8 mouse cellular contexts compared by ENCODE assay signal in genomic region chr10:69535123-69535930, GRCm38 (mm10).
DNase-seq lines count a peak whose midpoint lies in the region; ATAC-seq and TF ChIP-seq lines count a peak whose summit lies in the region.

No protein-coding gene starts in this region.

- no peak for DNase-seq in lung, postnatal 0 days (ENCODE audit: low spot score)
- peak; percentile 57 for DNase-seq in forebrain, embryonic 11.5 days (ENCODE audit: low spot score)
- DNase-seq in heart, postnatal 10 days: peak; percentile 75 to 81
- peak; percentile 45 to 58 for DNase-seq in kidney, postnatal 4 days
- peak; percentile 34 for DNase-seq in telencephalon, adult 2 months (ENCODE audit: low read depth, low spot score)
- DNase-seq in T-cell, adult 2 months (ENCODE audit: low spot score): no peak

- no peak overlapping the region for H3K27ac ChIP-seq in lung, embryonic 15.5 days
- no peak overlapping the region for H3K27ac ChIP-seq in lung, postnatal 0 days (ENCODE audit: low read length)
- H3K27ac ChIP-seq in forebrain, embryonic 11.5 days (ENCODE audit: low read depth, low read length): peak overlapping the region; percentile 41; the same call in 1 of the 2 replicates
- H3K27ac ChIP-seq in midbrain, embryonic 12.5 days (replicated peaks): peak overlapping the region; percentile 90

- H3K4me2 ChIP-seq in lung, embryonic 15.5 days: peak overlapping the region; percentile 56; the same call in 1 of the 2 replicates
- no peak overlapping the region for H3K4me2 ChIP-seq in lung, postnatal 0 days (replicated peaks; ENCODE audit: low read depth, low read length)
- peak overlapping the region; percentile 26; the same call in 1 of the 2 replicates for H3K4me2 ChIP-seq in forebrain, embryonic 11.5 days (ENCODE audit: low read depth, low read length, severe bottlenecking)
- peak overlapping the region; percentile 50 for H3K4me2 ChIP-seq in midbrain, embryonic 12.5 days (replicated peaks)

- H3K27me3 ChIP-seq in lung, embryonic 15.5 days: no peaks in the 10 kb centered on the region
- H3K27me3 ChIP-seq in lung, postnatal 0 days (replicated peaks; ENCODE audit: insufficient read depth, low read length): no peaks in the 10 kb centered on the region
- H3K27me3 ChIP-seq in forebrain, embryonic 11.5 days (ENCODE audit: control insufficient read depth, insufficient read depth, low read length): no peaks in the 10 kb centered on the region
- no peaks in the 10 kb centered on the region for H3K27me3 ChIP-seq in midbrain, embryonic 12.5 days

- no peak for TF ChIP-seq CTCF in lung, postnatal 0 days (IDR thresholded peaks at IDR 0.05)

- H3K9ac ChIP-seq in lung, embryonic 15.5 days: no peak overlapping the region
- no peak overlapping the region for H3K9ac ChIP-seq in lung, postnatal 0 days (replicated peaks; ENCODE audit: low read depth)
- H3K9ac ChIP-seq in forebrain, embryonic 11.5 days (ENCODE audit: low read length): no peak overlapping the region
- peak overlapping the region; percentile 75 for H3K9ac ChIP-seq in midbrain, embryonic 12.5 days (replicated peaks)

- TF ChIP-seq EP300 in lung, postnatal 0 days (IDR thresholded peaks at IDR 0.05): no peak

- H3K9me3 ChIP-seq in lung, embryonic 15.5 days: no peaks in the 10 kb centered on the region
- no peaks in the 10 kb centered on the region for H3K9me3 ChIP-seq in lung, postnatal 0 days (ENCODE audit: low read length)
- H3K9me3 ChIP-seq in forebrain, embryonic 11.5 days (ENCODE audit: control insufficient read depth, low read length): no peaks in the 10 kb centered on the region
- H3K9me3 ChIP-seq in midbrain, embryonic 12.5 days: no peaks in the 10 kb centered on the region

- no peak overlapping the region for H3K4me3 ChIP-seq in lung, embryonic 15.5 days
- no peak overlapping the region for H3K4me3 ChIP-seq in lung, postnatal 0 days (ENCODE audit: low read depth, low read length)
- peak overlapping the region; percentile 37 for H3K4me3 ChIP-seq in forebrain, embryonic 11.5 days (ENCODE audit: low read depth, low read length)
- H3K4me3 ChIP-seq in midbrain, embryonic 12.5 days: peak overlapping the region; percentile 58

- WGBS in lung, embryonic 15.5 days: 36% methylated on average over 15 of the region's 15 CpGs
- WGBS in lung, postnatal 0 days: 48% methylated on average over 15 of the region's 15 CpGs
- 57% methylated on average over 15 of the region's 15 CpGs for WGBS in forebrain, embryonic 11.5 days
- WGBS in midbrain, embryonic 12.5 days: 33% methylated on average over 15 of the region's 15 CpGs

- no peak for ATAC-seq in lung, embryonic 15.5 days (ENCODE audit: borderline replicate concordance, extremely low read depth, low FRiP score, low TSS enrichment)
- ATAC-seq in lung, postnatal 0 days: no peak
- peak; percentile 31; the same call in 1 of the 2 replicates for ATAC-seq in forebrain, embryonic 11.5 days (replicated peaks; ENCODE audit: low FRiP score)
- peak; percentile 85 for ATAC-seq in midbrain, embryonic 12.5 days (ENCODE audit: low FRiP score, low read depth)

- intact Hi-C loops in heart, postnatal 10 days (cut with DNase I): loop anchor here (5.0 kb wide), 1 partner anchor 117 kb away; no protein-coding TSS in a partner anchor

- H3K36me3 ChIP-seq in lung, embryonic 15.5 days: no peaks in the 10 kb centered on the region
- no peaks in the 10 kb centered on the region for H3K36me3 ChIP-seq in lung, postnatal 0 days (ENCODE audit: insufficient read depth, low read length)
- H3K36me3 ChIP-seq in forebrain, embryonic 11.5 days (ENCODE audit: control insufficient read depth, insufficient read depth, low read length): no peaks in the 10 kb centered on the region
- no peaks in the 10 kb centered on the region for H3K36me3 ChIP-seq in midbrain, embryonic 12.5 days

- peaks cover 4% of the 10 kb centered on the region; the same call in 1 of the 2 replicates for H3K4me1 ChIP-seq in lung, embryonic 15.5 days
- no peaks in the 10 kb centered on the region for H3K4me1 ChIP-seq in lung, postnatal 0 days (ENCODE audit: insufficient read depth, low read depth, low read length)
- H3K4me1 ChIP-seq in forebrain, embryonic 11.5 days (replicated peaks; ENCODE audit: control insufficient read depth, insufficient read depth, low read length): no peaks in the 10 kb centered on the region
- H3K4me1 ChIP-seq in midbrain, embryonic 12.5 days: peaks cover 21% of the 10 kb centered on the region

Comparison
In these comparisons a context has a peak if more than half of its experiments do, and no peak if none do; other contexts are left out.
1. ATAC-seq: peak in forebrain, embryonic 11.5 days (single experiment) and midbrain, embryonic 12.5 days (single experiment); none in lung, embryonic 15.5 days (single experiment) and lung, postnatal 0 days (single experiment).
2. H3K27ac ChIP-seq: peak in forebrain, embryonic 11.5 days (single experiment) and midbrain, embryonic 12.5 days (single experiment); none in lung, embryonic 15.5 days (single experiment) and lung, postnatal 0 days (single experiment).
3. H3K4me3 ChIP-seq: peak in forebrain, embryonic 11.5 days (single experiment) and midbrain, embryonic 12.5 days (single experiment); none in lung, embryonic 15.5 days (single experiment) and lung, postnatal 0 days (single experiment).
4. DNase-seq: peak in forebrain, embryonic 11.5 days (single experiment), heart, postnatal 10 days (2 of 2), kidney, postnatal 4 days (2 of 2) and telencephalon, adult 2 months (single experiment); none in lung, postnatal 0 days (single experiment) and T-cell, adult 2 months (single experiment).